Mouse (Mus musculus): ENCODE measurements around the gene Camk2n2. TPM values are rescaled to one million over a fixed set of nuclear protein-coding genes. Genes with fewer than 3 reads are reported as not detected.
A peak's percentile ranks its signal among the peaks of the same experiment; 100 is the strongest.

Camk2n2 gene
- total and polyA plus RNA-seq, 3 experiments: 1.5 to 7.0 (median 2.0) TPM

DNA sequence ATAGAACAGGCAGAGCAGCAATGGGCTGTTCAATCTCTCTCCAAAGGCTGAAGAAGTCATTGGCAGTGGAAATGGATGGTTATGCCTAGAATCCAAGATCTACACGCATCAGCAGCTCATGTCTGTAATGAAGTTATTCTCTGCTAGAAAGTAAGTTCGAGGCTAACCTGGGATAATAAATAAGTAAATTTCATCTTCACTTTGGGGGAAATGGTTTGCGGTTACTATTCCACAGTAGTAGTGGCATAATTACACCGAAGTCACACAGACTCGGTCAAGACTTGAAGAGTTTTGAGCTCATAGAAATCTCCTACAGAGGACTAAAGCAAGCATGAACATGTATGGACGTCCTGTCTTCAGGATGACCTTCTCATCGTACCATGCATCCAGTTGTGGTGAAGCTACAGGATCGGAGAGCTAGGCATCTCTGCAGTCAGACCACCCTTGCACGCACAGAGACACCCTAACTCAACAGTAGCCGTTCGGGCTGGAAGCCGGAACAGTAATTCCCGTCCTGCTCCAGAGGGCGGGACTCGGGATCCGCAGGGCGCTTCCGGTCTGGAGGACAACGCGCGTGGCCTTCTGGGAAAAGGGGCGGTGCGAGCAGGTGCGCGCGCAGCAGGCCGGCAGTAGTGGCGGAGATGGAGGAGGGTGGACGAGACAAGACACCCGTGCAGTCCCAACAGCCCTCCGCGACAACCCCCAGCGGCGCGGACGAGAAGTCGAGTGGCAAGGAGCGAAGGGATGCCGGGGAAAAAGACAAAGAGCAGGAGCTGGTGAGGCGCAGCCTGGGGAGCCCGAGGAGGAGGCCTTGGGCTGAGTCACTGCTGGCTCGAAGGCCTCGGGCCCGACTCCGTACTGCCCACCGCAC is 30.2 kb upstream of the Camk2n2 start, which contains the start of gene Psmd2 (continued):
- peak; percentile 91 for TF ChIP-seq NRF1 (IDR thresholded peaks at IDR 0.05; ENCODE audit: low read depth, low read length)

- Histone ChIP-seq H3K4me1 (ENCODE audit: control insufficient read depth in 1 of 2, insufficient read depth in 2 of 2) (peaks cover 3 to 15% of the 10 kb centered on the region in 2 experiments), H3K9ac (ENCODE audit: insufficient read depth, low read depth) (no peak overlapping the region), H3K27me3 (replicated peaks) (no peaks in the 10 kb centered on the region), H3K27ac (ENCODE audit: insufficient read depth, low read depth) (no peak overlapping the region), H3K4me2 (ENCODE audit: insufficient read depth, low read depth, poor library complexity, severe bottlenecking) (no peak overlapping the region), H3K9me3 (replicated peaks; ENCODE audit: low read length) (no peaks in the 10 kb centered on the region), H3K4me3 (replicated peaks in 1 of 3; ENCODE audit: low read depth in 2 of 3, low read length in 2 of 3, poor library complexity in 1 of 3) (no peak overlapping the region), H3K36me3 (replicated peaks in 1 of 2; ENCODE audit: control insufficient read depth in 1 of 2, insufficient read depth in 1 of 2, low read length in 1 of 2) (no peaks in the 10 kb centered on the region), H3K79me2 (replicated peaks; ENCODE audit: control insufficient read depth, extremely low read depth, insufficient read depth, poor library complexity, severe bottlenecking) (no peaks in the 10 kb centered on the region)
- DNase-seq (ENCODE audit: extremely low read depth): no peak
- dilution Hi-C loops (cut with MboI; ENCODE audit: extremely low pct_ligation_motif_present, extremely low pct_unique_long_range_greater_than_20kb, low sequenced_read_pairs) (no loop called here), in situ Hi-C loops (cut with MboI; ENCODE audit: low pct_ligation_motif_present, low pct_unique_long_range_greater_than_20kb, low sequenced_read_pairs) (loop anchor here (10.0 kb wide), 1 partner anchor 139 kb away; no protein-coding TSS in a partner anchor)
- no peak for TF ChIP-seq RAD21 (IDR thresholded peaks at IDR 0.05; ENCODE audit: low read depth, low read length)
- no peak for TF ChIP-seq MXI1 (IDR thresholded peaks at IDR 0.05; ENCODE audit: low read depth, low read length)
- TF ChIP-seq POLR2A (IDR thresholded peaks at IDR 0.05; ENCODE audit: low read depth, low read length): no peak
- TF ChIP-seq JUND (conservative IDR thresholded peaks at IDR 0.05; ENCODE audit: low read depth, low read length): no peak
- TF ChIP-seq POLR2AphosphoS2 (IDR thresholded peaks at IDR 0.05; ENCODE audit: low read depth, low read length): no peak
- TF ChIP-seq CHD2 (IDR thresholded peaks at IDR 0.05; ENCODE audit: low read length): no peak
- TF ChIP-seq SMC3 (IDR thresholded peaks at IDR 0.05; ENCODE audit: low read depth, low read length): no peak
- TF ChIP-seq ETS1 (conservative IDR thresholded peaks at IDR 0.05; ENCODE audit: low read depth, low read length): no peak
- no peak for TF ChIP-seq CHD1 (IDR thresholded peaks at IDR 0.05; ENCODE audit: low read depth, low read length)
- no peak for TF ChIP-seq MAZ (IDR thresholded peaks at IDR 0.05; ENCODE audit: low read depth, low read length)
- no peak for TF ChIP-seq TCF12 (IDR thresholded peaks at IDR 0.05; ENCODE audit: low read depth, low read length)
- TF ChIP-seq SIN3A (IDR thresholded peaks at IDR 0.05; ENCODE audit: low read length): no peak
- no peak for TF ChIP-seq MAX (IDR thresholded peaks at IDR 0.05; ENCODE audit: low read length)
- no peak for TF ChIP-seq ZMIZ1 (IDR thresholded peaks at IDR 0.05; ENCODE audit: low read depth, low read length)
- TF ChIP-seq BHLHE40 (IDR thresholded peaks at IDR 0.05; ENCODE audit: low read depth, low read length): no peak
- TF ChIP-seq NELFE (IDR thresholded peaks at IDR 0.05; ENCODE audit: low read depth, low read length): no peak
- TF ChIP-seq E2F4 (IDR thresholded peaks at IDR 0.05; ENCODE audit: insufficient replicate concordance, low read depth, low read length): no peak
Observed at GRCm38 (mm10) chr16:20643911-20644310, 22.8 kb upstream of the Camk2n2 start.

All from CH12.LX (cell line).